Comparison of ENCODE assay signal across 9 mouse cellular contexts in genomic region chr14:121165408-121166037, GRCm38 (mm10).
DNase-seq lines count a peak whose midpoint lies in the region; ATAC-seq lines count a peak whose summit lies in the region.
"Had no signal": no experiment of that assay in that cellular context is flagged by ENCODE, and none has a peak within 500 bp of the region (broad histone marks: within the 10 kb centered on the region; RNA-seq: fewer than 3 reads in every experiment).

No protein-coding gene starts in this region.

- H3K4me2 ChIP-seq in limb, embryonic 15.5 days: no peak overlapping the region
- no peak overlapping the region for H3K4me2 ChIP-seq in heart, embryonic 16.5 days (ENCODE audit: low read depth, low read length)
- H3K4me2 ChIP-seq: stomach, embryonic 15.5 days had no signal

- H3K9me3 ChIP-seq in limb, embryonic 15.5 days: no peaks in the 10 kb centered on the region
- H3K9me3 ChIP-seq in limb, embryonic 10.5 days (replicated peaks): no peaks in the 10 kb centered on the region
- no peaks in the 10 kb centered on the region for H3K9me3 ChIP-seq in heart, embryonic 16.5 days (replicated peaks; ENCODE audit: control insufficient read depth, low read length)
- H3K9me3 ChIP-seq: stomach, embryonic 15.5 days had no signal

- no peak for ATAC-seq in limb, embryonic 15.5 days (ENCODE audit: insufficient number of reproducible peaks, low FRiP score, low TSS enrichment, low read depth)
- ATAC-seq in heart, embryonic 16.5 days (replicated peaks; ENCODE audit: extremely low read depth, insufficient read depth, low FRiP score): no peak
- ATAC-seq in inflammation-experienced regulatory T-cells, adult 6 months: no peak

- WGBS in limb, embryonic 15.5 days: 63% methylated on average over 6 of the region's 6 CpGs
- WGBS in limb, embryonic 10.5 days: 80% methylated on average over 6 of the region's 6 CpGs
- WGBS in heart, embryonic 16.5 days: 59% methylated on average over 6 of the region's 6 CpGs

- peak; percentile 16 to 34 for DNase-seq in gastrocnemius, adult 8-10 months (ENCODE audit: low spot score in 2 of 2)
- no peak for DNase-seq in gastrocnemius, postnatal 14 days
- no peak for DNase-seq in limb, embryonic 10.5 days (ENCODE audit: low spot score)
- DNase-seq in cerebellum, adult 9-10 months: peak; percentile 76
- no peak for DNase-seq in testis, postnatal 10 days (ENCODE audit: low spot score)

- no peak overlapping the region for H3K9ac ChIP-seq in limb, embryonic 15.5 days
- no peak overlapping the region for H3K9ac ChIP-seq in heart, embryonic 16.5 days (ENCODE audit: low read length)
- H3K9ac ChIP-seq: stomach, embryonic 15.5 days had no signal

- H3K36me3 ChIP-seq in limb, embryonic 15.5 days: no peaks in the 10 kb centered on the region; the same call in 1 of the 2 replicates
- peaks cover 27% of the 10 kb centered on the region for H3K36me3 ChIP-seq in limb, embryonic 10.5 days
- no peaks in the 10 kb centered on the region for H3K36me3 ChIP-seq in heart, embryonic 16.5 days (ENCODE audit: control insufficient read depth, insufficient read depth)
- H3K36me3 ChIP-seq: stomach, embryonic 15.5 days had no signal

- H3K27ac ChIP-seq in limb, embryonic 15.5 days: 0 out of 2 replicates have a peak overlapping the region, but pooled peaks have one; percentile 18
- H3K27ac ChIP-seq in limb, embryonic 10.5 days: no peak overlapping the region
- peak overlapping the region; percentile 62 for H3K27ac ChIP-seq in heart, embryonic 16.5 days (ENCODE audit: low read length)

- no peak overlapping the region for H3K4me3 ChIP-seq in limb, embryonic 15.5 days
- H3K4me3 ChIP-seq in limb, embryonic 10.5 days: no peak overlapping the region
- no peak overlapping the region for H3K4me3 ChIP-seq in heart, embryonic 16.5 days (ENCODE audit: low read length)
- H3K4me3 ChIP-seq: stomach, embryonic 15.5 days had no signal

- no peaks in the 10 kb centered on the region for H3K27me3 ChIP-seq in limb, embryonic 15.5 days
- H3K27me3 ChIP-seq in limb, embryonic 10.5 days (ENCODE audit: low read depth, poor library complexity, severe bottlenecking): no peaks in the 10 kb centered on the region
- no peaks in the 10 kb centered on the region for H3K27me3 ChIP-seq in heart, embryonic 16.5 days (ENCODE audit: control insufficient read depth, insufficient read depth, low read length)
- H3K27me3 ChIP-seq: stomach, embryonic 15.5 days had no signal

- peaks cover 11% of the 10 kb centered on the region for H3K4me1 ChIP-seq in limb, embryonic 15.5 days
- peaks cover 27% of the 10 kb centered on the region for H3K4me1 ChIP-seq in limb, embryonic 10.5 days
- H3K4me1 ChIP-seq in heart, embryonic 16.5 days (ENCODE audit: control insufficient read depth, insufficient read depth, low read length): peaks cover 19% of the 10 kb centered on the region
- H3K4me1 ChIP-seq: stomach, embryonic 15.5 days had no signal

- intact Hi-C loops in gastrocnemius, postnatal 14 days (cut with DNase I; ENCODE audit: low total_unique reads): no loop called here

Comparison
In these comparisons a context has a peak if more than half of its experiments do, and no peak if none do; other contexts are left out.
1. DNase-seq: peak in gastrocnemius, adult 8-10 months (2 of 2) and cerebellum, adult 9-10 months (single experiment); none in gastrocnemius, postnatal 14 days (single experiment), limb, embryonic 10.5 days (single experiment) and testis, postnatal 10 days (single experiment).